Mouse (Mus musculus): Measurements from ENCODE around the gene 4921536K21Rik.

Gene 4921536K21Rik

GRCm38 (mm10) chr11:3894406-3895281 lies at the start of gene 4921536K21Rik, which contains the start of gene Dusp18:
TSS of gene 4921536K21Rik (minus strand) at chr11:3895098.
TSS of gene Dusp18 (plus strand) at chr11:3895240.
- DNase-seq (ENCODE audit: low spot score in 2 of 2), result peak; percentile 99 to 100

- DNase-seq (ENCODE audit: low spot score in 2 of 2), result no peak
These were observed 46.5 kb upstream of the 4921536K21Rik start for GRCm38 (mm10) chr11:3941371-3941770.

- no peak for DNase-seq (ENCODE audit: low spot score in 2 of 2)
These were observed 42.5 kb upstream of the 4921536K21Rik start for GRCm38 (mm10) chr11:3937321-3937874.

- no peak for DNase-seq (ENCODE audit: low spot score in 2 of 2)
These were observed 41.4 kb upstream of the 4921536K21Rik start for GRCm38 (mm10) chr11:3936318-3936717.

GRCm38 (mm10) chr11:3935135-3935534 lies 40.2 kb upstream of the 4921536K21Rik start:
- DNase-seq (ENCODE audit: low spot score in 2 of 2), result no peak

GRCm38 (mm10) chr11:3933756-3934285 lies 38.9 kb upstream of the 4921536K21Rik start:
- no peak for DNase-seq (ENCODE audit: low spot score in 2 of 2)

GRCm38 (mm10) chr11:3931511-3932211 lies 36.8 kb upstream of the 4921536K21Rik start, which contains the start of gene Tcn2:
TSS of gene Tcn2 (minus strand) at chr11:3932159.
- peak; percentile 51 to 71 for DNase-seq (ENCODE audit: low spot score in 2 of 2)

GRCm38 (mm10) chr11:3930931-3931330 lies 36.0 kb upstream of the 4921536K21Rik start:
- peak in 1 of 2 experiments; percentile 0 for DNase-seq (ENCODE audit: low spot score in 2 of 2)

GRCm38 (mm10) chr11:3930019-3930418 lies 35.1 kb upstream of the 4921536K21Rik start:
- DNase-seq (ENCODE audit: low spot score in 2 of 2), result peak in 1 of 2 experiments; percentile 1

GRCm38 (mm10) chr11:3925916-3926315 lies 31.0 kb upstream of the 4921536K21Rik start:
- no peak for DNase-seq (ENCODE audit: low spot score in 2 of 2)

- no peak for DNase-seq (ENCODE audit: low spot score in 2 of 2)
These were observed 27.8 kb upstream of the 4921536K21Rik start for GRCm38 (mm10) chr11:3922731-3923130.

- no peak for DNase-seq (ENCODE audit: low spot score in 2 of 2)
These were observed 27.2 kb upstream of the 4921536K21Rik start for GRCm38 (mm10) chr11:3922115-3922514.

- peak; percentile 69 to 73 for DNase-seq (ENCODE audit: low spot score in 2 of 2)
These were observed 26.5 kb upstream of the 4921536K21Rik start for GRCm38 (mm10) chr11:3921281-3921850.

GRCm38 (mm10) chr11:3920476-3920875 lies 25.6 kb upstream of the 4921536K21Rik start:
- DNase-seq (ENCODE audit: low spot score in 2 of 2), result no peak

- DNase-seq (ENCODE audit: low spot score in 2 of 2), result no peak
These were observed 23.8 kb upstream of the 4921536K21Rik start for GRCm38 (mm10) chr11:3918738-3919137.

GRCm38 (mm10) chr11:3914109-3914840 lies 19.4 kb upstream of the 4921536K21Rik start, which contains the start of gene Slc35e4:
TSS of gene Slc35e4 (minus strand) at chr11:3914664.
- DNase-seq (ENCODE audit: low spot score in 2 of 2), result peak; percentile 86 to 88

GRCm38 (mm10) chr11:3913316-3914108 lies 18.6 kb upstream of the 4921536K21Rik start:
- DNase-seq (ENCODE audit: low spot score in 2 of 2), result peak; percentile 92 to 95

- peak in 1 of 2 experiments; percentile 53 for DNase-seq (ENCODE audit: low spot score in 2 of 2)
These were observed 18.0 kb upstream of the 4921536K21Rik start for GRCm38 (mm10) chr11:3912875-3913271.

- peak; percentile 52 to 57 for DNase-seq (ENCODE audit: low spot score in 2 of 2)
These were observed 17.4 kb upstream of the 4921536K21Rik start for GRCm38 (mm10) chr11:3912100-3912874.
